Mouse (Mus musculus): Measurements from ENCODE around the gene Olfr166.
"Not testable (repeated sequence)": the region's sequence is repeated elsewhere in the genome, so short reads cannot be mapped to it uniquely, and the experiment has no call there.

The Olfr166 gene

GRCm38 (mm10) chr16:19483394-19483793, at the start of gene Olfr166:
TSS of gene Olfr166 (plus strand) at chr16:19483694.
- no peak for DNase-seq (ENCODE audit: low spot score)

DNA sequence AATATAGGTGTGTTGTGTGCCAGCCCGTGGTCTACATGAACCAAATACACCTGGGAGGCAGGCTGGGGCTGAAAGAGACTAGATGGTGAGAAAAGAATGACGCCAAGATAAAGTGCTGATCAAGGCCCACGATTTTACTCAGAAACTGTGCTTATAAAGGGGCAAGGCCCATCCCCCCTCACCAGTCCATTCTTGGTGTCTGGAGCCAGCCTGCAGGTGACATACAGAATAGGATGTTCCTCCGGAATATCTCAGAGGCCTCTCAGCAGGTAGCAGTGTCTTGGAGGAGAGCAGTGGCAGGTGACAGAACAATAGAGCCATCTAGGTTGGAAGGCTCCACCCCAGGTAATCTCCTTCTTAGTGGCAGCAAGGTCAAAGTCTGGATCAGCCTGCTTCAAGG, 24.8 kb upstream of the Olfr166 start:
- not testable (repeated sequence) for DNase-seq (ENCODE audit: low spot score)

- DNase-seq (ENCODE audit: low spot score), result no peak
Measured at GRCm38 (mm10) chr16:19464365-19464764, 19.1 kb upstream of the Olfr166 start.

DNA sequence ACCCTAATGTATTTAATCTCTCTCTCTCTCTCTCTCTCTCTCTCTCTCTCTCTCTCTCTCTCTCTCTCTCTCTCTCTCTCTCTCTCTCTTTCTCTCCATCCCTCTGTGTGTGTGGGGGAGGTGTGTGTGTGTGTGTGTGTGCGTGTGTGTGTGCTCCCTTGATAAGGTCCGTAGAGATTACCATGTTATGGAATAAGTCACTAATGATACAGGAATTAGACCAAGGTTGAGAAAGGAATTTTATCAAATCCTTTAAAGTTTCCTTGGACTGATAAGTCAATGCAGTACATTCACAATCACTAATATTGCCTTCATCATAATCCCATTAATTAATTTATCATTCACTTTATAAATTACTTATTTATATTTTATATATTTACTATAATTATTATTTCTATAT, 38.7 kb downstream of the Olfr166 start, which contains the start of gene Olfr167:
Gene Olfr167 (minus strand): TSS at position 101 of the 400 bp plus-strand sequence.
- no peak for DNase-seq (ENCODE audit: low spot score)

- DNase-seq (ENCODE audit: low spot score), result no peak
Measured at GRCm38 (mm10) chr16:19535455-19535854, 52.0 kb downstream of the Olfr166 start, which contains the start of gene Olfr168. TSS of gene Olfr168 (minus strand) at chr16:19535555.

Measured in ovary, postnatal 14 days (tissue).